Mouse (Mus musculus) heart, postnatal 0 days (tissue): ENCODE results near the gene Gpr18. TPM values are rescaled to one million over a fixed set of nuclear protein-coding genes. Genes with fewer than 3 reads are reported as not detected.

Experiments used
- ATAC-seq: fragments of 200-750 bp; cut with Nextera tagmentation; 2 replicates; pipeline ENCODE4 v1.8.0; 2017; ENCODE audit warnings: low read depth, moderate number of reproducible peaks, moderate library complexity; ENCODE audit not compliant: insufficient read depth
- DNase-seq: peaks from one replicate; pipeline ENCODE4 v3.0.0-alpha.2; 2016; ENCODE audit warnings: low spot score
- H3K27ac ChIP-seq: fragments of 300-500 bp; sonication (generic); 2 replicates; pipeline ENCODE4 v1.5.1; 2014; ENCODE audit warnings: low read depth, mild to moderate bottlenecking
- H3K27me3 ChIP-seq: fragments of 300-500 bp; sonication (generic); 2 replicates; pipeline ENCODE4 v1.6.1; 2014; ENCODE audit warnings: low read length, mixed read lengths; ENCODE audit not compliant: control insufficient read depth, insufficient read depth
- H3K36me3 ChIP-seq: fragments of 300-500 bp; sonication (generic); replicated peaks from 2 replicates; pipeline ENCODE4 v1.6.1; 2014; ENCODE audit warnings: low read length, mixed read lengths; ENCODE audit not compliant: control insufficient read depth, insufficient read depth
- H3K4me1 ChIP-seq: fragments of 300-500 bp; sonication (generic); 2 replicates; pipeline ENCODE4 v1.6.1; 2014; ENCODE audit warnings: antibody characterized with exemption; ENCODE audit not compliant: control insufficient read depth, insufficient read depth
- H3K4me2 ChIP-seq: fragments of 300-500 bp; sonication (generic); 2 replicates; pipeline ENCODE4 v1.6.1; 2014; ENCODE audit warnings: low read depth, mild to moderate bottlenecking, low read length, moderate library complexity
- H3K4me3 ChIP-seq: fragments of 300-500 bp; sonication (generic); 2 replicates; pipeline ENCODE4 v1.5.1; 2014; ENCODE audit warnings: low read depth, low read length
- H3K9ac ChIP-seq: fragments of 300-500 bp; sonication (generic); replicated peaks from 2 replicates; pipeline ENCODE4 v1.6.1; 2014; ENCODE audit warnings: low read depth, low read length, mixed read lengths
- H3K9me3 ChIP-seq: fragments of 300-500 bp; sonication (generic); replicated peaks from 2 replicates; pipeline ENCODE4 v1.6.1; 2016; ENCODE audit warnings: low read length; ENCODE audit not compliant: control insufficient read depth
- CTCF ChIP-seq: IDR thresholded peaks from 2 replicates; pipeline ENCODE4 v1.5.1; 2016; ENCODE audit warnings: antibody characterized with exemption, control low read depth, low read depth
- EP300 ChIP-seq: IDR thresholded peaks from 2 replicates; pipeline ENCODE4 v1.6.1; 2016; ENCODE audit warnings: antibody characterized with exemption, low read depth
- WGBS: fragments of 180-500 bp; shearing (Covaris S2); extraction: QIAGEN DNeasy Blood & Tissue Kit; methylation state at CpG from one replicate; pipeline ENCODE4 v1.1.7; 2014; 5-methylcytosine and 5-hydroxymethylcytosine counted together
- polyA plus RNA-seq: library from polyadenylated mRNA; unstranded; fragments of >200 nt; fragmentation: Nextera tagmentation; extraction: Ambion mirVana; gene quantifications from 2 replicates; pipeline ENCODE4 v1.2.1, GENCODE M21; 2015
- total RNA-seq: library from RNA; depleted of rRNA; stranded (reverse); fragments of >200 nt; gene quantifications from 2 replicates; pipeline ENCODE4 v1.2.3, GENCODE M21; 2014; ENCODE audit warnings: low replicate concordance

Gene Gpr18
- total and polyA plus RNA-seq, 2 experiments from 2014 or later, result 0.07 TPM; not detected in 1

DNA sequence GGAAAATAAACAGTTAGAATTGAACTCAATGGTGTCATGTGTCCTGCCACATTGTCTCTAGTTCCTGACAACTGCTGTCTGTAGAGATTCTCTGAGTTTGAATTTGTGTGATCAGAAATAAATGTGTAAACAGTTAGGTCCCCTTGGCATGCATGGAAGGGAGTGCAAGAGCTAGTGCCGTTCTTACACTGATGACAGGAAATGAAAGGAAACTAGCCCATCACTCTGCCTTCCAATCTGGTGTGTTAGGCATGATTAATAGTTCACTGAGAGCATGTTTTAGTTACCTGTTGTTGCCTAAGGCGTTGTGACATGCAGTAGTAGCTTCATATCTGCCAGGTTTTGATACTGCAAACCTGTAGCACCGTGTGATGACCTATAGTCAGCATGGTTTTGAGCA, 32.4 kb upstream of the Gpr18 start:
- no peak for DNase-seq

DNA sequence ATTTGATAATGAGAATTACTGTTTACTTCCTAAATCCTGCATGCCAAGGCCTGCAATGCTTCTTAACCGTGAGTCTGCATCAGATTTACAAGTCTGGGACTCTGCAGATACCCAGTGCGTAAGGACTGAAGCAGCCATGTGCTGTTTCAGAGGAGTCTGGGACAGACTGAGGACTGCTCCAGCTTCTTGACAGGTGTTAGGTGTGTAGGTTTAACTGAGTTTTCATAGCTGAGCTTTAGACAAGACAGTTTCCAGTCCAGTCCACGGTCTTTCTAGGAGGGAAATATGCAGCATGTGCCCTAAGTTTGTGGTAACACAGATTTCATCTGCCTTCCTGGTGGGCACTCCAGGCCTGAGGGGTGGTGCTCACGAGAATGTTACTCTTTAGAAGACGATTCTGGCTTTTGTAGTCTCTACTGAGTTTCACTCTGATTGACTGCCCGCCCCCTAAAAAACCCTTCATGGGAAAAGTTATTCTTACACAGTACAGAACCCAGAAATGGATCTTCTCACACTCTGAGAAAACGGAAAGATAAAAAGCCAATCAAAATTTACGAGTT, 31.7 kb upstream of the Gpr18 start:
- TF ChIP-seq CTCF (no peak), EP300 (no peak)
- H3K36me3 ChIP-seq, result no peaks in the 10 kb centered on the region
- 78% methylated on average over 8 of the region's 8 CpGs for WGBS
- H3K4me3 ChIP-seq, result no peak overlapping the region
- H3K4me2 ChIP-seq, result no peak overlapping the region
- DNase-seq, result no peak
- ATAC-seq, result no peak
- no peaks in the 10 kb centered on the region for H3K4me1 ChIP-seq
- H3K27me3 ChIP-seq, result no peaks in the 10 kb centered on the region
- no peaks in the 10 kb centered on the region for H3K9me3 ChIP-seq
- no peak overlapping the region for H3K9ac ChIP-seq
- H3K27ac ChIP-seq, result no peak overlapping the region

More for the DNA sequence above, 32.4 kb upstream of the Gpr18 start:
- no peak for ATAC-seq
- Histone ChIP-seq H3K4me2 (no peak overlapping the region), H3K27me3 (no peaks in the 10 kb centered on the region), H3K9me3 (no peaks in the 10 kb centered on the region), H3K27ac (no peak overlapping the region), H3K4me3 (no peak overlapping the region), H3K4me1 (no peaks in the 10 kb centered on the region), H3K36me3 (no peaks in the 10 kb centered on the region), H3K9ac (no peak overlapping the region)
- 77% methylated on average over 3 of the region's 3 CpGs for WGBS
- no peak for TF ChIP-seq EP300
- TF ChIP-seq CTCF, result no peak

DNA sequence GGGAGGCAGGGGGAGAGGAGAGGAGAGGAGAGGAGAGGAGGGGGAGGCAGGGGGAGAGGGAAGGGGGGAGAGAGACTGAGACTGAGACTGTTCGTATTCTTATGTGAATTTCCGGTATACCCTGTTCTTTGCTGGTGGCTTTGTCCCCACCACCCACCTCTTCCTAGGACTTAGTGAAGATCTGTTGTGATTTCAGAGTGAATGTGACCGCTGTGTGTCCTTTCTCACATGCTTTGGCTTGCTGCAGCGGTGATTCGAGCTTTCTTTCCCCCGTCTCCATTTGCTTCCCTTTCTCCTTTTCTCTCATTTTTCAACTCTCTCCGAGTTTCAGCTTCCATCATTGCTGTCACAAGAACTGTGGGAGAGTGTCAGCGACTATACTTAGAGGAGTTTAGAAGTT, 31.1 kb upstream of the Gpr18 start:
- DNase-seq, result no peak
- H3K4me1 ChIP-seq, result no peaks in the 10 kb centered on the region
- no peaks in the 10 kb centered on the region for H3K36me3 ChIP-seq
- H3K4me3 ChIP-seq, result no peak overlapping the region
- no peak for ATAC-seq
- H3K4me2 ChIP-seq, result no peak overlapping the region
- 79% methylated on average over 8 of the region's 8 CpGs for WGBS
- no peak overlapping the region for H3K9ac ChIP-seq
- no peaks in the 10 kb centered on the region for H3K9me3 ChIP-seq
- TF ChIP-seq EP300 (no peak), CTCF (no peak)
- H3K27ac ChIP-seq, result no peak overlapping the region
- H3K27me3 ChIP-seq, result no peaks in the 10 kb centered on the region

DNA sequence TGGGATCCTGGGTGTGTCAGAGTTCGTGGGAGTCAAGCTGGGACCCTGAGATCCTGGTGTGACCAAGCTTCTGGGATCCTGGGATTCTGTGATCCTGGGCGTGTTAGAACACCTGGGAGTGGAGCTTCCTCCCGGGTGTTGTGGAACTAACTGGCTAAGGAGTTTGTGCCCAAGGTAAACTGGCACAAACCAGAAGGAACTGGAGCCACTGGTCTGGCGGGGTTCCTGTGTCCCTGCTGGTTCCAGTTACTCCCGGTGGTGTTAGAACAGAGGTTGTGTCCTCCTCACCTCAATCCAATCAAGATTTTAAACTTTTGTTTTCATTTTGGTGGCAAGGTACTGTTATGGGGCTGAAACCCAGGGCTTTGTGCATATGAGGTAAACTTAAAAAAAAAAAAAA, 30.6 kb upstream of the Gpr18 start:
- 80% methylated on average over 5 of the region's 5 CpGs for WGBS
- Histone ChIP-seq H3K4me2 (no peak overlapping the region), H3K36me3 (no peaks in the 10 kb centered on the region), H3K4me1 (no peaks in the 10 kb centered on the region), H3K4me3 (no peak overlapping the region), H3K9me3 (no peaks in the 10 kb centered on the region), H3K27ac (no peak overlapping the region), H3K27me3 (no peaks in the 10 kb centered on the region), H3K9ac (no peak overlapping the region)
- ATAC-seq (no peak), DNase-seq (no peak)
- no peak for TF ChIP-seq EP300
- TF ChIP-seq CTCF, result no peak

DNA sequence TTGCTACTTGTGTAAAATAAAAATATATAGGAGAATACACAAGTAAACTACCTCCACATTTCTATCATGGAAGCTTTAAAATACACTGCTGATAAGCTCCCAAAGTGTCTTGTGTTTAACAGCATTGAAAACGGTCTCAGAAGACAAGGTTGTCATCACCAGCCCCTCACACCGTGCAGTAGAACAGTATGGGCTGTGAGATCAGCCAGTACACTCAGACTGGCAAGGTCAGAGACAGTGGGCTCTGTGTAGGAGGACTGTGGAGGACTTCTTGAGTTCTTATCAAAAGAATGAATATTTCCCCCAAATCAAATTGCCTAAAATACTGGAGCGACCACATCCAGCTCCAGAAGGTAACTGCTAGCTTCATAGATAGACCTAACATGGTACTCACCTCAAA, 24.0 kb upstream of the Gpr18 start:
- Histone ChIP-seq H3K36me3 (0 out of 2 replicates have a peak, but pooled peaks cover 3% of the 10 kb centered on the region), H3K4me1 (peaks cover 9% of the 10 kb centered on the region; the same call in 1 of the 2 replicates), H3K4me3 (no peak overlapping the region), H3K27ac (no peak overlapping the region), H3K9ac (no peak overlapping the region), H3K4me2 (no peak overlapping the region), H3K27me3 (no peaks in the 10 kb centered on the region), H3K9me3 (0 out of 2 replicates have a peak, but pooled peaks cover 6% of the 10 kb centered on the region)
- DNase-seq (no peak), ATAC-seq (no peak)
- TF ChIP-seq CTCF (no peak), EP300 (no peak)
- 19% methylated on average over 3 of the region's 3 CpGs for WGBS
